Mouse (Mus musculus) heart, embryonic 10.5 days (tissue): ENCODE data around the gene Pip5kl1. TPM values are rescaled to one million over a fixed set of nuclear protein-coding genes. Genes with fewer than 3 reads are reported as not detected.

Experiments
- DNase-seq: peaks from one replicate; pipeline ENCODE4 v3.0.0-alpha.2; 2017; ENCODE audit warnings: low spot score
- H3K27ac ChIP-seq: fragments of 300-500 bp; sonication (generic); 2 replicates; pipeline ENCODE4 v1.5.1; 2016; ENCODE audit warnings: mild to moderate bottlenecking
- H3K27me3 ChIP-seq: fragments of 300-500 bp; sonication (generic); 2 replicates; pipeline ENCODE4 v1.6.1; 2016; ENCODE audit warnings: mild to moderate bottlenecking; ENCODE audit not compliant: poor library complexity, insufficient read depth, severe bottlenecking
- H3K36me3 ChIP-seq: fragments of 300-500 bp; sonication (generic); 2 replicates; pipeline ENCODE4 v1.6.1; 2016; ENCODE audit warnings: mild to moderate bottlenecking, moderate library complexity
- H3K4me1 ChIP-seq: fragments of 300-500 bp; sonication (generic); 2 replicates; pipeline ENCODE4 v1.6.1; 2016; ENCODE audit warnings: mild to moderate bottlenecking
- H3K4me3 ChIP-seq: fragments of 300-500 bp; sonication (generic); 2 replicates; pipeline ENCODE4 v1.5.1; 2016; ENCODE audit warnings: mild to moderate bottlenecking, moderate library complexity
- H3K9me3 ChIP-seq: fragments of 300-500 bp; sonication (generic); 2 replicates; pipeline ENCODE4 v1.6.1; 2016; ENCODE audit warnings: mild to moderate bottlenecking, moderate library complexity
- WGBS: fragments of 180-500 bp; shearing (Covaris S2); methylation state at CpG from one replicate; pipeline ENCODE4 v1.1.7; 2016; 5-methylcytosine and 5-hydroxymethylcytosine counted together
- polyA plus RNA-seq: library from polyadenylated mRNA; unstranded; fragments of >200 nt; fragmentation: Nextera tagmentation; extraction: Ambion mirVana; gene quantifications from 2 replicates; pipeline ENCODE4 v1.2.1, GENCODE M21; 2016

Pip5kl1 gene
- polyA plus RNA-seq: 0.43 and 1.1 TPM in 2 replicates

DNA sequence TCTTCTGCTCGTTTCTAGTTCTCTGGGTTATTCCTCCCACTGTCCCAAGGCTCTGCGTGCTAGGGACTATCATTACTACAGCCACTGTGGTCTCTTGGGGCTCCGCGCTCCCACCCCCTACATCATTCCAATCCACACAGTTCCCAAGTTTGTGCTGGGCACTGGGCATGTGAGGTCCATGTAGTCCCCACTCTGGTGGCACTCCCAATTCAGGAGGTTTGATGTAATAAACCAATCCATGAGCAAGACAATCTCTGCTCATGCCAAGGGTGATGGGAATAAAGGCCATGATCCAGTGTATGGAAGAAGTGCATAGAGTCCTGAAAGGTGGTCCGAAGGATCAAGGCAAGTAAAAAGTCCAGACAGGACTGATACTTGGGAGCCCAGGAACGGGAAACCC lies at the start of gene Pip5kl1:
Gene Pip5kl1 (plus strand): TSS at position 301 of the 400 bp plus-strand sequence.
- 73% methylated on average over 6 of the region's 6 CpGs for WGBS
- Histone ChIP-seq H3K36me3 (peaks cover 15% of the 10 kb centered on the region), H3K9me3 (no peaks in the 10 kb centered on the region), H3K27me3 (peaks cover 39% of the 10 kb centered on the region), H3K27ac (0 out of 2 replicates have a peak within 1 kb of the TSS, but pooled peaks have one; percentile 1), H3K4me3 (peak within 1 kb of the TSS; percentile 63), H3K4me1 (peaks cover 26% of the 10 kb centered on the region)
- no peak for DNase-seq

DNA sequence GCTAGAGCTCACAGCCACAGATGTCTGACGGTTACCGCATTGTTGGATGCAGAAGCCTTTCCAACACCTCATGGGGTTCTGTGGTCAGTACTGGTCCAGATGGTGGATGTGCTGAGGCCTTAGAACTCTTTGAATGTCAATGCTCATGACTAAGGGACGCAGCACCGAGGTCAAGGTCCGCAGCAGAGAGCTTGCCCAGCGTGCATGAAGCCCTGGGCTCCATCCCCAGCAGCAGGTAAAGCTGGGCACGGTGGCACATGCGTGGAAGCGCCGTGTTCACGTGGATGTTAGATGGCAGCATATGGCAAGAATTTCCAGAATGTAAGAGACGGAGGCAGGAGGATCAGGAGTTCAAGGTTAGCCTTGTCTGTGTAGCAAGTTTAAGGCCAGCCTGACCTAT lies 48.8 kb upstream of the Pip5kl1 start:
- H3K4me3 ChIP-seq: no peak overlapping the region
- no peak for DNase-seq
- H3K9me3 ChIP-seq: no peaks in the 10 kb centered on the region
- WGBS: 86% methylated on average over 12 of the region's 12 CpGs
- H3K4me1 ChIP-seq: peaks cover 22% of the 10 kb centered on the region
- no peak overlapping the region for H3K27ac ChIP-seq
- 0 out of 2 replicates have a peak, but pooled peaks cover 5% of the 10 kb centered on the region for H3K27me3 ChIP-seq
- no peaks in the 10 kb centered on the region for H3K36me3 ChIP-seq

DNA sequence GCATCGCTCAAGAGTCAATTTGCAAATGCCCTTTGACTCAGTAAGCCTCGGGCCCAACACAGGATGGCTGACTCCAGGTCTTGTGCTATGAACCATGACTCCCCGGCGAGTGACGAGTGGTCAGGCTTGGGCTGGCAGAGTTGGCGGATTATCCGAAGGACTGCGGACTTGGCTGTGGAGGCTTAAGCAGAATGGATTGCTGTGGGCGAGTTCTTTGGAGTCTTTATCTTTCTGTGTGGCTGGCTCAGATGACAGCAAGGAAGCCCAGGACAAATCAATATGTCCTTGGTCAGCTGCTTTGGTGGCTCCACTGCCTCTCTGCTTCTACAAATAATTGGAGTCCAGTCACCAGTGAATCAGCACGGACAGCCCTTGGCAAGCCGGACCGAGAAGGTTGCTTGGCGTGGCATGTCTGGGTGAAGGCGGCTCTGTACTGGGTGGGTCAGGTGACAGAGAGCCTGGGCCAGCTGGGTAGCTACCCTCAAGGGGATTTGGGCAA lies 47.1 kb upstream of the Pip5kl1 start:
- H3K27ac ChIP-seq: no peak overlapping the region
- no peak for DNase-seq
- H3K4me3 ChIP-seq: no peak overlapping the region
- H3K4me1 ChIP-seq: peaks cover 17% of the 10 kb centered on the region
- no peaks in the 10 kb centered on the region for H3K9me3 ChIP-seq
- H3K36me3 ChIP-seq: no peaks in the 10 kb centered on the region
- H3K27me3 ChIP-seq: 0 out of 2 replicates have a peak, but pooled peaks cover 5% of the 10 kb centered on the region
- 81% methylated on average over 14 of the region's 14 CpGs for WGBS

DNA sequence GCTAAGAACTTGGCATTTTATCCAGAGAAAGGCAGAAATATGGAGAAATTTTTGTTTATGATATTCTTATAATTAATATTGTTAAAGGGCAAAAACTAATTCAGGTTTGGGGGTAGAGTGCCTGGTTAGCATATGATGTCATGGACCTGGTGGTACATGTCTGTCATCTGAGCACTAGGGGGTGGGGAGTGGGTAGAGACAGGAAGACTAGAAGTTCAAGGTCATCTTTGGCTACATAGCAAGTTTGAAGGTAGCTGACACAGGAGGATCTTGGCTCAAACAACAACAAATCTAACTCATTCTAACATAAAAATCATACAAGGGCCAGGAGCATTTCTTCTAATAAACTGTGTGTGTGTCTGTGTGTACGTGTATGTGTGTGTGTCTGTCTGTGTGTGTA lies 46.3 kb upstream of the Pip5kl1 start:
- H3K27me3 ChIP-seq: 0 out of 2 replicates have a peak, but pooled peaks cover 5% of the 10 kb centered on the region
- peaks cover 16% of the 10 kb centered on the region; the same call in 1 of the 2 replicates for H3K4me1 ChIP-seq
- H3K27ac ChIP-seq: no peak overlapping the region
- no peaks in the 10 kb centered on the region for H3K36me3 ChIP-seq
- 79% methylated on average over 1 of the region's 1 CpGs for WGBS
- no peak overlapping the region for H3K4me3 ChIP-seq
- no peaks in the 10 kb centered on the region for H3K9me3 ChIP-seq
- no peak for DNase-seq

DNA sequence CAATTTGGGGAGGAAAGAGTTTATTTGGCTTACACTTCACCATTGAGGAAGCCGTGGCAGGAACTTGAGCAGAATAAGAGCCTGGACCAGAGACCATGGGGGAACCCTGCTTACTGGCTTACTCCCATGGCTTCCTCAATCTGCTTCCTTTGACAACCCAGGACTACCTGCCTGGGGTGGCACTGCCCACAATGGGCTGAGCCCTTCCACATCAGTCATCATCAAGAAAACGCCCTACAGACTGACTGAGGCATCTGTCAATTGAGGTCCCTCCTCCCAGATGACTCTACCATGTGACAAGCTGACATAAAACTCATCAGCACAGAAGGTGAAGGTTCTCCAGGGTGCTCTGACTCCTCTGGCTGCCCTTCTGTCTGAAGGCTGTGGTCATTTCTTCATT lies 44.1 kb upstream of the Pip5kl1 start:
- 77% methylated on average over 2 of the region's 2 CpGs for WGBS
- H3K36me3 ChIP-seq: no peaks in the 10 kb centered on the region
- H3K27ac ChIP-seq: no peak overlapping the region
- H3K9me3 ChIP-seq: no peaks in the 10 kb centered on the region
- DNase-seq: no peak
- H3K4me3 ChIP-seq: no peak overlapping the region
- peaks cover 32% of the 10 kb centered on the region for H3K4me1 ChIP-seq
- 0 out of 2 replicates have a peak, but pooled peaks cover 5% of the 10 kb centered on the region for H3K27me3 ChIP-seq

DNA sequence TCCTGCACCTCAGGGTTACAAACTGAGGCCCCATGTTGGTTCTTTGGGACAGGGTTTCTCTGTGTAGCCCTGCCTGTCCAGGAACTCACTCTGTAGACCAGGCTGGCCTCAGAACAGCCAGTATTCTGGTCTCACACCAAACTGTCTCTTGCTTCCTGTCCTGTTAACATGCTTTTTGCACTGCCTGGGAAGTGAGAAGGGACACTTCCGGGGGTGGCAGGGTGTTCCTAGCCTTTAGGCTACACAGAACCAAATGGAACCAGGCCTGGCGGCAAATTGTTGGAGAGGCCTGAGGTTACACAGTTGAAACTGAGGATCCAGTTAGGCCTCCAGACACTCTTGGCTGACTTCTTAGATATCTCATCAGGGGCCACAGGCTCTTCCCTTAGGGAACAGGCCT lies 41.4 kb upstream of the Pip5kl1 start:
- no peaks in the 10 kb centered on the region for H3K9me3 ChIP-seq
- H3K4me3 ChIP-seq: 0 out of 2 replicates have a peak overlapping the region, but pooled peaks have one; percentile 8
- WGBS: 84% methylated on average over 2 of the region's 2 CpGs
- peaks cover 47% of the 10 kb centered on the region for H3K4me1 ChIP-seq
- H3K36me3 ChIP-seq: no peaks in the 10 kb centered on the region
- DNase-seq: no peak
- H3K27ac ChIP-seq: peak overlapping the region; percentile 17; the same call in 1 of the 2 replicates
- H3K27me3 ChIP-seq: no peaks in the 10 kb centered on the region

DNA sequence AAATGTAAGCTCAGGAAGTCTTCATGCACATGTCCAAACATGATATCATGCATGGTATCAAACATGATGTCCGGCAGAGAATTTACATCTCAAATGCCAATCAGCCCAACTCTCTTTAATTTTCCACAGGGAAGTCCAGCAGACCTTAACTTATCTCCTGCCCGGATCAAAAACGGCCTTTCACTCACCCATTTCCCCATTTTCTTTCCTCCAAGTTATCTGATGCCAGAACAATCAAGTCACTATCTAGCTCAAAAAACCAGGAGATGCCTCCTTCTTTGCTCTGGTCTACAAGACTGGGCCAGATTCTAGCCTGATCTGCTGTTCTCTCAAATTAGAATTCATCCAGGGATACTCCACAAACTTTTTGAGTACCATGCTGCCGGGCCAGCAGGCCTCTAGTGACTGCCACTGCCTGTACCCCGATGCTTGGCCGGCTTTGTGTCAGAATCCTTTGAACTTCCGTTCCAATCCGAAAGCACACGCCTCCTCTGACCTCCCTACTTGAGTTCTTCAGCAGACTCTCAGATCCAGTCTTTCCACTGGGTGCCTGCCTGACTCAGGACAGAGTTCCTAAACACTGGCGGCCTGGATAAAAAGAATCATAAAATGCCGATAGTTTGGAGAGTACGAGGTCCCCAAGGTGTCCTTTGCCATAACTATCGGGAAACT lies 40.4 kb upstream of the Pip5kl1 start:
- Histone ChIP-seq H3K9me3 (no peaks in the 10 kb centered on the region), H3K4me3 (peak overlapping the region; percentile 88), H3K27ac (peak overlapping the region; percentile 89), H3K4me1 (peaks cover 52% of the 10 kb centered on the region), H3K36me3 (no peaks in the 10 kb centered on the region), H3K27me3 (no peaks in the 10 kb centered on the region)
- peak; percentile 83 for DNase-seq
- 8% methylated on average over 13 of the region's 13 CpGs for WGBS

DNA sequence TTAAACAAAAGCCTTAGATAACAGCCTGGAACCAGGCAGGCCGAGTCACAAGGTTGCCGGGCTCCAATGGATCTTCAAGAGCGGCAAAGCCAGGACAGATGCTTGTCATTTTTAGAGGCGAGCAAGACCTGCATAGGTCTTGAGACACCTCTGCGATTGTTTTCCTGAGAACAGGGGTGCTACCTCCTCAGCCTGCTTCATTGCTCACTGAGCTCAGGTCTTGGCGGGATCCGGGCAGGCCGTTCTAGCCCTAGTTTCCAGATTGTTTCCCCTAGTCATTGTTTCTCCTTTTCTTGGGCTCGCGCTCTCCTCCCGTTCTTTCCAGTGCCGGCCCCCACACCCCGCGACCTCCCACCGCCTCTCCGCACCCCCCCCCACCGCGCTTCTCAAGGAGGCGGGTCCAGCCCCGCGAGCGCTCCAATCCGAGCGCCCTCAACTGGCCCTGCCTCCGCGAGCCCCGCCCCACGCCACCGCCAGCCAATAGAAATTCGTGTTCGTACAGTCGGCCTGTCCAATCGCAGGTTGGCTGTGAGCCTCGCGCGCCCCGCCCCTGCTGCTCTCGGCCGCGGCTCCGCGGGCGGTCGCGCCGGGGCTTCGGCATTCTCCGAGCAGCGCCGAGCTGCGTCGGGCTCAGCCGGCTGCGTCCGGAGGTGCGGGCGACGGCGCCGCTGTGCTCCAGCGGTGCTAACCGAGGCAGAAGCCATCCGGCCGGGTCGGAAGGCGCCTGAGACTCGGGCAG lies 39.7 kb upstream of the Pip5kl1 start, which contains the start of gene Fam102a:
Gene Fam102a (plus strand): TSS at position 600 of the 739 bp plus-strand sequence.
- peak; percentile 100 for DNase-seq
- peak within 1 kb of the TSS; percentile 88 for H3K4me3 ChIP-seq

DNA sequence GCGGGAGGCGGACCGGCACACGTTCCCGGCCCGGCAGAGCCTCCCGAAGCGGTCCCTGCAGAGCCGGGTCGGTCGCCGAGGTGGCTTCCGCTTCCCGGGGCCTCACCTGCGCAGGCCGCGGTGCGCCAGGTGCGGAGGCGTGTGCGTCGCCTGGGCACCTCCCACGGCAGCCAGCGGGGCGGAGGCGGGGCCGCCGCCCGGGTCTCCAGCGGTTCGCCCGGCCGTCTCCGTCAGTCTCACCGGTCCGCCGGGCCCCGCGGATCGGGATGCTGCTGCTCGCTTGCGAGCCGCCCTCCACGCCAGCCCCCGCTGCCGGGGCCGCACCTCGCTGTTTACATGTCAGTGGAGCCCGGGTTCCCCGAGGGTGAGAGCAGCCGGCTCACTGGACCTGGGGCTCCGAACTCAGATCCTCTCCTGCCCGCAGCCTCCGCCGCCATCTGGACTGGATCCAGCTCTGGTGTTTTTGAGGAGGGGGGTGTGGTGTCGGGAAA lies 39.1 kb upstream of the Pip5kl1 start:
- H3K27ac ChIP-seq: peak overlapping the region; percentile 89
- H3K36me3 ChIP-seq: no peaks in the 10 kb centered on the region
- no peaks in the 10 kb centered on the region for H3K9me3 ChIP-seq
- WGBS: under 1% methylated on average over 56 of the region's 56 CpGs
- no peaks in the 10 kb centered on the region for H3K27me3 ChIP-seq
- peak overlapping the region; percentile 88 for H3K4me3 ChIP-seq
- peaks cover 62% of the 10 kb centered on the region for H3K4me1 ChIP-seq
- DNase-seq: peak; percentile 80

More for the DNA sequence above, 39.7 kb upstream of the Pip5kl1 start, which contains the start of gene Fam102a:
- H3K9me3 ChIP-seq: no peaks in the 10 kb centered on the region
- WGBS: under 1% methylated on average over 67 of the region's 67 CpGs
- H3K36me3 ChIP-seq: no peaks in the 10 kb centered on the region
- peak within 1 kb of the TSS; percentile 89 for H3K27ac ChIP-seq
- no peaks in the 10 kb centered on the region for H3K27me3 ChIP-seq
- peaks cover 59% of the 10 kb centered on the region for H3K4me1 ChIP-seq

DNA sequence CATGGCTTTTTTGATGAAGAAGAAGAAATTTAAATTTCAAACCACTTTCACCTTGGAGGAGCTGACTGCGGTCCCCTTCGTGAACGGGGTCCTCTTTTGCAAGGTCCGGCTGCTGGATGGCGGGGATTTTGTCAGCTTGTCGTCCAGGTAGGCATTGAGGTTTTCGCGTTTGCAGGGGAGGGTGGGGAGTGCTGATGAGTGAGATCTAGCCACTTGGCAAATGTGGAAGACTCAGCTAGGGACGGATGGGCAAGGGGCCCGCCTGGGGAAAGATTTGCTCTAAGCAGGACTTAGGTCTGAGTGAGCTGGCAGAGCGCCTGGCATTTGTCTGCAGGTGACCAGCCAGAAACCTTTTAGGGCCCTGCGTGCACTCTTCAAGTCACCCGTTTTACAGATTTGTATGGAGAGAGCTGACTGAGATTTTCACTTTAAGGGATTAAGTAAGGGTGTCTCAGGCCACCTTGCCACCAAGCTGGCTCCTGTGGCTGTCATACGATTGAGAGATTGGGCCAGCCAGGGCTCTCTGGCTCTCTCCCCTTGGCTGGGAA lies 38.4 kb upstream of the Pip5kl1 start:
- H3K27ac ChIP-seq: peak overlapping the region; percentile 89
- H3K4me1 ChIP-seq: peaks cover 63% of the 10 kb centered on the region
- 2% methylated on average over 14 of the region's 14 CpGs for WGBS

DNA sequence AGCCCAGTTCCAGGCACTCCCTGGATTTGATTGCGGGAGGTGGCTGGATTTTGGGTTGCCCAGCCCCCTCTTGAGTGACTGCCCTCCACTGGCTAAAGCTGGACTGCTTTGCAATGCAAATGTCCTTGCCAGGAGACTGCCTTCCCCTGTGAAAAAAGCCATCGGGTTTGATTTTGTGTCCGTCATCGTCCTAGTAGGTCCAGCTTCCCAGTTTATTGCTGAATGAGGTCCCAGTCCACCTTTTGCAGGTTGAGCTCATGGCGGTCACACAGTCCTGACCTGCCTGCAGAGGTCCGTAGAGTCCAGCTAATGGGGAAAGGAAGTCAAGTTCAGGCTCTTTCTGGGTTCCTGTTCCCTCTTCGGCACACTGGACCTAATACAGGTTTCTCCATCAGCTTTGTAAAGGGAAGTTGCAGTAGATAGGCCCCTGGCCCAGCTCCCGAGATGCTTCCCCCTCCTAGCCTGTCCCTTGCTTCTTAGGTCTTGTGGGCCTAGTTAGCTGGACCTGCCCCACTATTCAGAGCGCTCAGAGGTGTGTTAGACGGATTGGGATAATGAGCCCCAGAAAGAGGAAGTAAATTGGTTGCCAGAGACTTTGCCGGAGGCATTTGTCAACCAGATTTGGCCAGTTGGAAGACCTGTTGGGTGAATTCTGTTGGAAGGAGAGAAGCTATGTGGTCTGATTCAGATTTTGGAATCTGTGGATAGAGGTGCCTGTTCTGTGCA lies 37.8 kb upstream of the Pip5kl1 start:
- Histone ChIP-seq H3K4me3 (peak overlapping the region; percentile 88), H3K36me3 (0 out of 2 replicates have a peak, but pooled peaks cover 2% of the 10 kb centered on the region), H3K9me3 (no peaks in the 10 kb centered on the region), H3K27ac (peak overlapping the region; percentile 89), H3K27me3 (no peaks in the 10 kb centered on the region), H3K4me1 (peaks cover 68% of the 10 kb centered on the region)
- DNase-seq: no peak
- WGBS: 6% methylated on average over 11 of the region's 11 CpGs

More for the DNA sequence above, 38.4 kb upstream of the Pip5kl1 start:
- H3K9me3 ChIP-seq: no peaks in the 10 kb centered on the region
- H3K27me3 ChIP-seq: no peaks in the 10 kb centered on the region
- no peaks in the 10 kb centered on the region for H3K36me3 ChIP-seq
- DNase-seq: no peak
- peak overlapping the region; percentile 88 for H3K4me3 ChIP-seq

DNA sequence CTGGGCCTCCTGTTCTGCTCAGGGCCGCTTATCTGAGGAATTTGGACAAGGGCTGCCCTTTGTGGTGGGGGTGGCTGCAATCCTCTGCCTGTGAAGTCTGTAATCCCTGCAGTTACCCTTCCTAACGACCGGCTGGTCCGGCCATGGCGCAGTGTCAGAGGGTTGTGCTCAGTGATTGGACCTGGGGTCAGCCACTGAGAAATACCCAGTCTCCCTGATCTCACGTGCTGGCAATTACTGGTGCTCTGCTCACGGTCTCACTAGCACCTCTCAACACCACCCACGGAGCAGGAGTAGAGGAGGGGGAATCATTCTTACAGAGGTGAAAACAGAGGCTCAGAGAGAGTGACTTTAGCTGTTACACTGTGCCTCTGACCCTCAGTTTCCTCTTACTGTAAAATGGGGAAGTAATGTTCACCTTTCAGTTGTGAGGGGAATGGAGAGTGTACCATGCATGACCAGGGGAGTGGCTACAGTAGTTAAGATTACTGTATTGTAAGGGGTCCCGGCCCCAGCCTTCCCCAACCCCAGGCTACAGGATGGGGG lies 37.2 kb upstream of the Pip5kl1 start:
- Histone ChIP-seq H3K36me3 (0 out of 2 replicates have a peak, but pooled peaks cover 2% of the 10 kb centered on the region), H3K4me3 (peak overlapping the region; percentile 88), H3K9me3 (no peaks in the 10 kb centered on the region), H3K27me3 (no peaks in the 10 kb centered on the region), H3K4me1 (peaks cover 68% of the 10 kb centered on the region), H3K27ac (peak overlapping the region; percentile 89)
- DNase-seq: peak; percentile 83
- 8% methylated on average over 9 of the region's 9 CpGs for WGBS
